Mouse (Mus musculus): ENCODE results near the gene Grm1.

Gene Grm1

DNA sequence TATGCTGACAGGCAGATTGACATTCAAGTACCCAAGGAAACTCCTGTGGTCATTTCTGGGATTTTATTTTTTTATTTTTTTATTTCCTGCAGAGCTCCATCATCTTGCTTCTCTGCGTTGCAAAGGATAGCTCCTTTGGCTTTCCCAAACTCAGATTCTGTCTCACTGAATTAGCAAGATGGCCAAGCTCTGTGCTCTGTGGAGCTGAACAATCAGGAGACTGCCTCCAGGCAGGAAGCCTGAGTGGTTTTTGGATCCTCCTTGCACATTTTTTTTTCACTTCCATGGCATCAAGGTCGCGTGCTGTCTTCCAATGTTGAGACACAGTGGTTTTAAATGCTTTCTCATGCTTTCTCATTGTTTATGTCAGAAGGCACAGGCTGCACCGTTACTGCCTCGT is 347.6 kb downstream of the Grm1 start:
- no peak for DNase-seq (ENCODE audit: low read depth, low spot score)

DNA sequence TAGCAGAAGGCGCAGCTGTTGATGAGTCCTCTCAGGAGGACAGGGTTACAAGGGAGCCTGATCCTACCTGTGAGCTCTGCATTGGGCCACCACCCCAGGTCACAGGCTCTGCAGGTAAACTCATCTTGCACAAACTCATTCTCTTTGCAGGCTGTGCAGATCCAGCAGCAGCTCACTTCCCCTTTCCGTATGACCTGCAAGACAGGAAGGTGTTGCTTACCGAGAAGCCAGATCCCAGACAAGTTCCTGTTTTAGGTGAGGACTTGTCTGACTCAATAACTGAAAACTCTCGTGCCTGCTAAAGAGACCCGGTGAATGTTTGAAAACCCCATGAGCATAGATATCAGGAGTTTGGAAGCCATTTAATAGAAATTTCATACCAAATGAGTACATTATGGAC is 349.1 kb downstream of the Grm1 start:
- DNase-seq (ENCODE audit: low read depth, low spot score): no peak

DNA sequence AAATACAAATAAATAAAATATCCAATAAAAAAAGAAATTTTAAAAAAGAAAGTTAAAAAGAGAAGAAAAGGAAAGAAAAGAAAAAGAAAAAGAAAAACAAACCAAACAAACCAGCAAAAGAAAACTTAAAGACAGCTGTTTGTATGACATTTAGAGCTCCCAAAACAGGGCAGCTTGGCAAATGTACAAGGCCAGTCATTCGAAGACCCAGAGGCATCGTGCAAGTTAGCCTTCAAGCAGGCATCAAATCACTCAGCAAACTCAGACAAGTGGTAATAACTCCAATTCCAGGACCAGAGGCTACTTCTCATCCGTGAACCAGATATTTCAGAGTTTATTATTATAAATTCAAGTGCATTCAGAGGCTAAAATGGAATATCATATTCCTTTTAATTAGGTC is 355.7 kb downstream of the Grm1 start:
- DNase-seq (ENCODE audit: low read depth, low spot score): no peak

DNA sequence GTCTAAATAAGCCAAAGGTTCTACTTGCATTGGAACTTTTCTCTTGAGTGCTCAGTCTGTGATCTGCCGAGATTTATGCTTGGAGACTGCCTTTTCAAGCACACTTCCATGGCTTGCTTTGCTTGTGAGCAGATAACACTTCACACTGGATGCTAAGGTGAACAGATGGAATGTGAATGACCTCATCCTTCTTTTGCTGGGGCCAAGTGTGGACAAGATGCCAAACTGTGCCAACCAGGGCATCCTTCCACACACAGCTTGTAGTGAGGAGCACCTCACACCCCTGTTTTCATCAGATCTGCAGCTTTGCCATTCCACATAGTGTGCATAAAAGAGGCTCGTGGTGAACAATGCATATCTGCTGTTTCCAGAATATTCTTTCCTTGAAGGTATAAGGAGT is 371.3 kb downstream of the Grm1 start:
- DNase-seq (ENCODE audit: low read depth, low spot score): no peak

GRCm38 (mm10) chr10:10710359-10710758 is 371.8 kb downstream of the Grm1 start:
- no peak for DNase-seq (ENCODE audit: low read depth, low spot score)

GRCm38 (mm10) chr10:10708031-10708430 is 374.1 kb downstream of the Grm1 start:
- no peak for DNase-seq (ENCODE audit: low read depth, low spot score)

DNA sequence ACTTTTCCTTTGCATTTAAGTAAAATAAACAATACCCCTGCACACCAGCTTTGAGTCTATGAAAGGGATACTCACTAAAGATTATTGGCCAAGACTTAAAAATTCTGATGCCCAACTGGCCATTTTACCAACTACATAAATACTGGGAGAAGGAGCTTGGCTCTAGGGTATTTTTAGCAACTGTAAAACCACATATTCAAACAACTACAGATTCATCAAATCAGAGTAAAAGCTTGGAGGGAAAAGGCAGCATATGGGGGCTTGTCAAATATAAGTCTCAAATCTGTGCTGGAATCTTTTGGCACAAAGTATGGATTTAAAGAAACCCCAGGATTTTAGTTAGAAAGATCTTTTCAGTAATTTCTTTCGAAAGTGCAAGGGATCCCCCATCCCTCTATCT is 380.8 kb downstream of the Grm1 start:
- no peak for DNase-seq (ENCODE audit: low read depth, low spot score)

DNA sequence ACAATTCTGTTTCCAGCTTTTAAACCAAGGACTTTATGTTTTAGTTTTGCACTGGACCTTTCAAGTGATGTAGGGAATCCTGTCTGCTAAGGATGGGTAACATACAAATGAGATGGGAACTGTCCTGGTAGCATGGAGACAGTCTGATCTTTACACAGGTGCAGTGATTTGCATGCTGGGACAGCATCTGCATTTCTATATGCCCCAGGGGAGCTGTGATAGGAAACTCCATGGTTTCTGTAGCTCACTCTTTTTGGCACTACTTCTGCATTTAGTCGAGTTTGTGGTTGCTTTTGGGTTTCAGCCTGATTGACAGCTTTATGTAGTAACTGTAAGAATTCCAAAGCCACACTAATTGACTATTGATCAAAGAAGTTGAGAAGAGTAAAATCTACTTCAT is 381.3 kb downstream of the Grm1 start:
- no peak for DNase-seq (ENCODE audit: low read depth, low spot score)

DNA sequence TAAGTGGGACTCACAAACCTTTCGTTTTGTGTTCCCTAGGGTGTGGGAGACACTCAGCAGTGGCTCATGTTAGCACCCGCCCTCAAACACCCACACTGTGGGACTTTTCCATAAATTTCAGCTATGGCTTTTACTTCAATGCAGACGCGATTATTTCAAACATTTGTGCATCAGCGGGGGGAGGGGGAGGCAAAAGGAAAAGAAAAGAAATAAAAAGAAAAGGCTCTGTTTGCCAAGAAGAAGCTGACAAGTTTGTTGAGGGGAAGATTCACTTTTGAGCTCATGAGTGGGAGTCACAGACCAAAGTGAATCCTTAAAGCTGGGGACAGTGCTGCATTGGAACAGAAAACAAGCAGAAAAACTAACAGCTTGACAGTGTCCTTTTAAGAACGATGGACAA is 384.7 kb downstream of the Grm1 start:
- DNase-seq (ENCODE audit: low read depth, low spot score): no peak

GRCm38 (mm10) chr10:10689668-10690223 is 392.4 kb downstream of the Grm1 start:
- DNase-seq (ENCODE audit: low read depth, low spot score): no peak

GRCm38 (mm10) chr10:10688907-10689667 is 393.1 kb downstream of the Grm1 start:
- peak; percentile 18 for DNase-seq (ENCODE audit: low read depth, low spot score)

DNA sequence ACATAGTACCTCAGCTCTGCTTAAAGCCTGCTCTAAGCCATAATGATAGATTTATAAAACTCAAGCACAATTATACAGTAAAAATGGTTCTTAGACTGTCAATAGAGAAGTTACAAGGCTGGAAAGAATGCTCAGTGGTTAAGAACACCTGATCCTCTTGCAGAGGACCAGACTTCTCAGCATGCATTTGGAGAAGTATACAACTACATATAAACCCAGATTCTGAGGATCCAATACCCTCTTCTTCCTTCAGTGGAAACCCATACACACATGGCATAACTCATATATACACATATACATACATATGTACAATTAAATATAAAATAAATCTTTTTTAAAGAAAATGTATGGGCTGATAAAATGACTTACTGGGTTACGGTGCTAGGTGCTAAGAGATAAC is 401.1 kb downstream of the Grm1 start, which contains the start of gene Gm10944:
TSS of gene Gm10944 (plus strand) at position 301 of the 400 bp plus-strand sequence.
- no peak for DNase-seq (ENCODE audit: low read depth, low spot score)

DNA sequence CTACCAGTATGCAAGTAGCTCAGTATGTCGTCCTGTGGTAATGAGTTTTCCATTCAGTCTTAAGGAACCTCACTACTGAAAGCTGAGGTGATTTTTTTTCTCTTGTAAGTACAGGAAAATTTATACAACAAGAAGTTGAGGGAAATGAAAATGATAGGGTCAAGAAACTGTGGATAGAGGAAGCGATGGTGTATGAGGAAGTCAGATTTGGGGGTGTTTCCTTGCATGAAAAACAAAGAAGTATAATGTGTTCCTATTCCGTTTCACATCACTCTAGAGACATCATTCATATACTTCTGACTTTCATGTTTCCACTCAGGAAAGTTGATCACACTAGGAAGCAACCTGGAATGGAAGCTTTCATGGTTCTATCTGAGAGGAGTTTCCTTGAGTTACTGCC is 422.2 kb downstream of the Grm1 start:
- DNase-seq (ENCODE audit: low read depth, low spot score): no peak

DNA sequence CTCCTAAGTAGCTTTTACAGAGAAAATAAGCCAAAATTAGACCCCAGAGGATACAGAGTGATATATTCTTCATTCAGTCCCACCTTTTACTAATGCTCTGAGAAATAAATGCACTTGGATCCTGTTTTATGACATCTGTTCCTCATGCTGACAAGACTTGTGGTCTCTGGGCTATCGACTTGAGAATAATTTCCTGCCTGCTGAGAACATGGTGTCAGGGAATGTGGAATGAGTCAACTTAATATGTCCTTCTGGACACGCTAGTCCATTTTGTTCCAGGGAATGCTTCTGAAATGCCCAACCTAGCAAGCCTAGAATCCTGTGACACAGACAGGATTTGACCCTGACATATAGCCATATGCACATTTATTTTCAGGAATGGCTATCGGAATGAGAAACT is 423.0 kb downstream of the Grm1 start:
- DNase-seq (ENCODE audit: low read depth, low spot score): no peak

GRCm38 (mm10) chr10:10656621-10657020 is 425.5 kb downstream of the Grm1 start:
- DNase-seq (ENCODE audit: low read depth, low spot score): no peak

DNA sequence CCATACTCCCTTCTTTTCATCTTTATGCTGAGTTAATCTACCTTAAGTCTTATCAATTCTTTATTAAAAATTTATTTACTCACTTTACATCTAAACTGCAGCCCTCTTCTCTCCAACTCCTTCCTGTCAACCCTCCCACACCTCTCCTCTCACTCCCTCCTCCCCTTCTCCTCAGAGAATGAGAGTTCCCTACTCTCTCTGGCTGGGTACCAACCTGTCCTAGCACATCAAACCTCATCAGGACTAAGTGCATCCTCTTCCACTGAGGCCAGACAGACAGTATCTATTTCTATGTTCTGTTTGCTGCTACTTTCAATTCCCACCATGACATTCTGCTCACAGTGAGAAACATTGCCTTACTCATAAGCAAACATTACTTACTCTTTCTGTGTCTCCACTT is 426.2 kb downstream of the Grm1 start:
- DNase-seq (ENCODE audit: low read depth, low spot score): no peak
